Mouse (Mus musculus): ENCODE data around the gene Tpra1. TPM values are rescaled to one million over a fixed set of nuclear protein-coding genes. Genes with fewer than 3 reads are reported as not detected.

The Tpra1 gene
- total RNA-seq, 1 experiment from 2014 or later, result 37.7 TPM

- ATAC-seq (ENCODE audit: extremely low read depth, insufficient number of reproducible peaks, low FRiP score, poor library complexity, severe bottlenecking), result no peak
Observed at GRCm38 (mm10) chr6:88915510-88915909, 13.5 kb downstream of the Tpra1 start.

GRCm38 (mm10) chr6:88916153-88916552 is 14.1 kb downstream of the Tpra1 start:
- 0 out of 2 replicates have a peak, but pooled peaks have one; percentile 34 for ATAC-seq (ENCODE audit: extremely low read depth, insufficient number of reproducible peaks, low FRiP score, poor library complexity, severe bottlenecking)

- ATAC-seq (ENCODE audit: extremely low read depth, insufficient number of reproducible peaks, low FRiP score, poor library complexity, severe bottlenecking), result no peak
Observed at GRCm38 (mm10) chr6:88918802-88919201, 16.8 kb downstream of the Tpra1 start.

- no peak for ATAC-seq (ENCODE audit: extremely low read depth, insufficient number of reproducible peaks, low FRiP score, poor library complexity, severe bottlenecking)
Observed at GRCm38 (mm10) chr6:88924502-88925275, 22.6 kb downstream of the Tpra1 start.

GRCm38 (mm10) chr6:88925640-88926205 is 23.7 kb downstream of the Tpra1 start:
- ATAC-seq (ENCODE audit: extremely low read depth, insufficient number of reproducible peaks, low FRiP score, poor library complexity, severe bottlenecking), result no peak

- no peak for ATAC-seq (ENCODE audit: extremely low read depth, insufficient number of reproducible peaks, low FRiP score, poor library complexity, severe bottlenecking)
Observed at GRCm38 (mm10) chr6:88926870-88927269, 24.8 kb downstream of the Tpra1 start.

GRCm38 (mm10) chr6:88927595-88927994 is 25.5 kb downstream of the Tpra1 start:
- ATAC-seq (ENCODE audit: extremely low read depth, insufficient number of reproducible peaks, low FRiP score, poor library complexity, severe bottlenecking), result peak; percentile 25; the same call in 1 of the 2 replicates

GRCm38 (mm10) chr6:88928026-88928425 is 26.0 kb downstream of the Tpra1 start:
- ATAC-seq (ENCODE audit: extremely low read depth, insufficient number of reproducible peaks, low FRiP score, poor library complexity, severe bottlenecking), result no peak

- ATAC-seq (ENCODE audit: extremely low read depth, insufficient number of reproducible peaks, low FRiP score, poor library complexity, severe bottlenecking), result no peak
Observed at GRCm38 (mm10) chr6:88928576-88928975, 26.5 kb downstream of the Tpra1 start.

GRCm38 (mm10) chr6:88929451-88929850 is 27.4 kb downstream of the Tpra1 start:
- no peak for ATAC-seq (ENCODE audit: extremely low read depth, insufficient number of reproducible peaks, low FRiP score, poor library complexity, severe bottlenecking)

- no peak for ATAC-seq (ENCODE audit: extremely low read depth, insufficient number of reproducible peaks, low FRiP score, poor library complexity, severe bottlenecking)
Observed at GRCm38 (mm10) chr6:88930049-88930448, 28.0 kb downstream of the Tpra1 start.

GRCm38 (mm10) chr6:88931449-88931848 is 29.4 kb downstream of the Tpra1 start:
- no peak for ATAC-seq (ENCODE audit: extremely low read depth, insufficient number of reproducible peaks, low FRiP score, poor library complexity, severe bottlenecking)

GRCm38 (mm10) chr6:88934132-88934531 is 32.1 kb downstream of the Tpra1 start:
- no peak for ATAC-seq (ENCODE audit: extremely low read depth, insufficient number of reproducible peaks, low FRiP score, poor library complexity, severe bottlenecking)

GRCm38 (mm10) chr6:88934816-88935215 is 32.8 kb downstream of the Tpra1 start:
- no peak for ATAC-seq (ENCODE audit: extremely low read depth, insufficient number of reproducible peaks, low FRiP score, poor library complexity, severe bottlenecking)

GRCm38 (mm10) chr6:88935735-88936276 is 33.8 kb downstream of the Tpra1 start:
- ATAC-seq (ENCODE audit: extremely low read depth, insufficient number of reproducible peaks, low FRiP score, poor library complexity, severe bottlenecking), result no peak

- ATAC-seq (ENCODE audit: extremely low read depth, insufficient number of reproducible peaks, low FRiP score, poor library complexity, severe bottlenecking), result no peak
Observed at GRCm38 (mm10) chr6:88936342-88937213, 34.5 kb downstream of the Tpra1 start.

GRCm38 (mm10) chr6:88937214-88937549 is 35.1 kb downstream of the Tpra1 start:
- no peak for ATAC-seq (ENCODE audit: extremely low read depth, insufficient number of reproducible peaks, low FRiP score, poor library complexity, severe bottlenecking)

GRCm38 (mm10) chr6:88937971-88938663 is 36.1 kb downstream of the Tpra1 start:
- no peak for ATAC-seq (ENCODE audit: extremely low read depth, insufficient number of reproducible peaks, low FRiP score, poor library complexity, severe bottlenecking)

GRCm38 (mm10) chr6:88938664-88939055 is 36.6 kb downstream of the Tpra1 start:
- ATAC-seq (ENCODE audit: extremely low read depth, insufficient number of reproducible peaks, low FRiP score, poor library complexity, severe bottlenecking), result no peak

Measured in neutrophil, adult 5-6 weeks (primary cell).